In the genomic region with DNA sequence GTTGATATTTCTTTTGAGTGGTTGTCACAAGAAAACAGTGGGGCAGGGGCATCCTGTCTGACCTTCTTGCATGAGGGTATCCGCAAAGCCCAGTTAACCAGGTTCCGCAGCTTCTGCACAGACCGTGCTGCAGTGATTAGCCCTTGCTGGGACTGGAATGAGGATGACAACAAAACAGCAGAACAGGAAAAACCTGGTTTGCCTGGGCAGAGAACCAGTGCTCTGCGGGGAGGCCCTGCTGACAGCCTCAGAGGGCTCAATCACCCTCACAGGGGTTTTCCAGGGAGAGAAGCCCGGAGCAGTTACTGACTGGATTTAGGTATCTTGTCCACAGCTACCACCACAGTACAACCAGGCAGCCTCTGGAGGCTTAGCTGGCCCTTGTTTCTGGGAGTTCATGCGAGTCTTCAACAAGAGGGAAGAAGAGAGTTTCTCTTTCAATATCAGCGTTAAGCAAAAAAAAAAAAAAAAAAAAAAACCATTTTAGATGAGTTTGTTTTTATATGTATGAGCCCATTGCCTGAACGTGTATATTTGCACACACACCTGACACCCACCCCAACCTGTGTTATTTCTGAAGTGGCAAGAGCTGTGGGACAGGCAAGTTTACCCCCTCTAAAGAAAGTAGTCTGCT, we compare ENCODE assay signal across 9 mouse cellular contexts. TPM values are rescaled to one million over a fixed set of nuclear protein-coding genes. Genes with fewer than 3 reads are reported as not detected.
A peak's percentile ranks its signal among the peaks of the same experiment; 100 is the strongest.
DNase-seq lines count a peak whose midpoint lies in the region; ATAC-seq and TF ChIP-seq lines count a peak whose summit lies in the region.
"Had no signal": no experiment of that assay in that cellular context is flagged by ENCODE, and none has a peak within 500 bp of the region (broad histone marks: within the 10 kb centered on the region; RNA-seq: fewer than 3 reads in every experiment).

No protein-coding gene starts in this region.

- no peak overlapping the region for H3K4me3 ChIP-seq in heart, embryonic 10.5 days
- H3K4me3 ChIP-seq in CH12.LX (replicated peaks in 1 of 3; ENCODE audit: low read depth in 2 of 3, low read length in 2 of 3, poor library complexity in 1 of 3): no peak overlapping the region
- no peak overlapping the region for H3K4me3 ChIP-seq in embryonic facial prominence, embryonic 11.5 days (ENCODE audit: low read depth, low read length)
- no peak overlapping the region for H3K4me3 ChIP-seq in lung, postnatal 0 days (ENCODE audit: low read depth, low read length)
- no peak overlapping the region for H3K4me3 ChIP-seq in hindbrain, embryonic 12.5 days
- H3K4me3 ChIP-seq: megakaryocyte, embryonic 14.5 days had no signal

- TF ChIP-seq RAD21 in CH12.LX (IDR thresholded peaks at IDR 0.05; ENCODE audit: low read depth, low read length): no peak; the same call in 1 of the 2 replicates

- no peak for ATAC-seq in embryonic facial prominence, embryonic 11.5 days (replicated peaks; ENCODE audit: insufficient number of reproducible peaks, low FRiP score, low TSS enrichment, low read depth)
- ATAC-seq in lung, postnatal 0 days: peak; percentile 53
- no peak for ATAC-seq in hindbrain, embryonic 12.5 days (ENCODE audit: low FRiP score)

- no peaks in the 10 kb centered on the region for H3K27me3 ChIP-seq in heart, embryonic 10.5 days (ENCODE audit: insufficient read depth, poor library complexity, severe bottlenecking)
- no peaks in the 10 kb centered on the region for H3K27me3 ChIP-seq in CH12.LX (replicated peaks)
- H3K27me3 ChIP-seq in embryonic facial prominence, embryonic 11.5 days (ENCODE audit: control insufficient read depth, insufficient read depth, low read length): no peaks in the 10 kb centered on the region
- H3K27me3 ChIP-seq in lung, postnatal 0 days (replicated peaks; ENCODE audit: insufficient read depth, low read length): no peaks in the 10 kb centered on the region
- H3K27me3 ChIP-seq in hindbrain, embryonic 12.5 days: no peaks in the 10 kb centered on the region

- H3K79me2 ChIP-seq in CH12.LX (replicated peaks; ENCODE audit: control insufficient read depth, extremely low read depth, insufficient read depth, poor library complexity, severe bottlenecking): no peaks in the 10 kb centered on the region

- peak overlapping the region; percentile 66 for H3K9ac ChIP-seq in CH12.LX (ENCODE audit: insufficient read depth, low read depth)
- H3K9ac ChIP-seq in embryonic facial prominence, embryonic 11.5 days (replicated peaks; ENCODE audit: low read length): no peak overlapping the region
- no peak overlapping the region for H3K9ac ChIP-seq in lung, postnatal 0 days (replicated peaks; ENCODE audit: low read depth)
- H3K9ac ChIP-seq in hindbrain, embryonic 12.5 days: no peak overlapping the region

- peaks cover 28% of the 10 kb centered on the region for H3K4me1 ChIP-seq in heart, embryonic 10.5 days
- peaks cover 50 to 93% of the 10 kb centered on the region in 2 experiments for H3K4me1 ChIP-seq in CH12.LX (ENCODE audit: control insufficient read depth in 1 of 2, insufficient read depth in 2 of 2)
- peaks cover 5% of the 10 kb centered on the region for H3K4me1 ChIP-seq in embryonic facial prominence, embryonic 11.5 days (ENCODE audit: control insufficient read depth, insufficient read depth, low read length)
- H3K4me1 ChIP-seq in lung, postnatal 0 days (ENCODE audit: insufficient read depth, low read depth, low read length): peaks cover 6% of the 10 kb centered on the region; the same call in 1 of the 2 replicates
- peaks cover 11% of the 10 kb centered on the region for H3K4me1 ChIP-seq in hindbrain, embryonic 12.5 days

- 42% methylated on average over 8 of the region's 8 CpGs for WGBS in heart, embryonic 10.5 days
- WGBS in embryonic facial prominence, embryonic 11.5 days: 33% methylated on average over 8 of the region's 8 CpGs
- WGBS in lung, postnatal 0 days: 32% methylated on average over 8 of the region's 8 CpGs
- 39% methylated on average over 8 of the region's 8 CpGs for WGBS in hindbrain, embryonic 12.5 days

- TF ChIP-seq CTCF in CH12.LX (conservative IDR thresholded peaks at IDR 0.05 in 1 of 2, IDR thresholded peaks at IDR 0.05 in 1 of 2; ENCODE audit: low read depth in 2 of 2, low read length in 2 of 2): no peak
- TF ChIP-seq CTCF in lung, postnatal 0 days (IDR thresholded peaks at IDR 0.05): no peak

- no peak for DNase-seq in heart, embryonic 10.5 days (ENCODE audit: low spot score)
- DNase-seq in heart, adult 8-10 months (ENCODE audit: low spot score): no peak
- DNase-seq in CH12.LX (ENCODE audit: extremely low read depth): no peak
- DNase-seq in embryonic facial prominence, embryonic 11.5 days (ENCODE audit: low spot score): peak; percentile 56
- DNase-seq in lung, postnatal 0 days (ENCODE audit: low spot score): peak; percentile 60
- DNase-seq in gastrocnemius, adult 18-20 months (ENCODE audit: low spot score): no peak
- DNase-seq in testis, postnatal 10 days (ENCODE audit: low spot score): no peak

- H3K27ac ChIP-seq in heart, embryonic 10.5 days: 0 out of 2 replicates have a peak overlapping the region, but pooled peaks have one; percentile 12
- peak overlapping the region; percentile 96 for H3K27ac ChIP-seq in CH12.LX (ENCODE audit: insufficient read depth, low read depth)
- no peak overlapping the region for H3K27ac ChIP-seq in embryonic facial prominence, embryonic 11.5 days (replicated peaks; ENCODE audit: low read depth, low read length)
- no peak overlapping the region; the same call in 1 of the 2 replicates for H3K27ac ChIP-seq in lung, postnatal 0 days (ENCODE audit: low read length)
- H3K27ac ChIP-seq in hindbrain, embryonic 12.5 days: no peak overlapping the region

- peak overlapping the region; percentile 52 for H3K4me2 ChIP-seq in CH12.LX (ENCODE audit: insufficient read depth, low read depth, poor library complexity, severe bottlenecking)
- H3K4me2 ChIP-seq in embryonic facial prominence, embryonic 11.5 days (ENCODE audit: low read depth, low read length): no peak overlapping the region
- no peak overlapping the region; the same call in 1 of the 2 replicates for H3K4me2 ChIP-seq in lung, postnatal 0 days (replicated peaks; ENCODE audit: low read depth, low read length)
- no peak overlapping the region for H3K4me2 ChIP-seq in hindbrain, embryonic 12.5 days (replicated peaks)

- in situ Hi-C loops in CH12.LX (cut with MboI; ENCODE audit: low pct_ligation_motif_present, low pct_unique_long_range_greater_than_20kb, low sequenced_read_pairs): no loop called here

- no peaks in the 10 kb centered on the region for H3K36me3 ChIP-seq in heart, embryonic 10.5 days
- no peaks in the 10 kb centered on the region for H3K36me3 ChIP-seq in CH12.LX (replicated peaks in 1 of 2; ENCODE audit: control insufficient read depth in 1 of 2, insufficient read depth in 1 of 2, low read length in 1 of 2)
- no peaks in the 10 kb centered on the region for H3K36me3 ChIP-seq in embryonic facial prominence, embryonic 11.5 days (replicated peaks; ENCODE audit: control insufficient read depth, insufficient read depth, low read depth, low read length)
- no peaks in the 10 kb centered on the region for H3K36me3 ChIP-seq in lung, postnatal 0 days (ENCODE audit: insufficient read depth, low read length)
- no peaks in the 10 kb centered on the region for H3K36me3 ChIP-seq in hindbrain, embryonic 12.5 days

- TF ChIP-seq EP300 in CH12.LX (IDR thresholded peaks at IDR 0.05; ENCODE audit: low read length): 0 out of 2 replicates have a peak, but pooled peaks have one; percentile 22
- TF ChIP-seq EP300 in lung, postnatal 0 days (IDR thresholded peaks at IDR 0.05): no peak

- TF ChIP-seq POLR2A in CH12.LX (IDR thresholded peaks at IDR 0.05; ENCODE audit: low read depth, low read length): no peak

- H3K9me3 ChIP-seq in heart, embryonic 10.5 days: no peaks in the 10 kb centered on the region
- no peaks in the 10 kb centered on the region for H3K9me3 ChIP-seq in CH12.LX (replicated peaks; ENCODE audit: low read length)
- H3K9me3 ChIP-seq in embryonic facial prominence, embryonic 11.5 days (replicated peaks; ENCODE audit: control insufficient read depth, low read length): no peaks in the 10 kb centered on the region
- H3K9me3 ChIP-seq in lung, postnatal 0 days (ENCODE audit: low read length): no peaks in the 10 kb centered on the region
- H3K9me3 ChIP-seq in hindbrain, embryonic 12.5 days (replicated peaks): no peaks in the 10 kb centered on the region

- dilution Hi-C loops in CH12.LX (cut with MboI; ENCODE audit: extremely low pct_ligation_motif_present, extremely low pct_unique_long_range_greater_than_20kb, low sequenced_read_pairs): no loop called here

TF ChIP-seq in CH12.LX, 34 proteins besides CTCF, POLR2A, EP300 and RAD21 (continues in another document):
- TF ChIP-seq TBP (conservative IDR thresholded peaks at IDR 0.05; ENCODE audit: low read depth, low read length) (0 out of 2 replicates have a peak, but pooled peaks have one; percentile 36), USF2 (conservative IDR thresholded peaks at IDR 0.05; ENCODE audit: low read depth, low read length) (no peak), KAT2A (IDR thresholded peaks at IDR 0.05; ENCODE audit: insufficient replicate concordance, low read length) (no peak), CHD1 (IDR thresholded peaks at IDR 0.05; ENCODE audit: low read depth, low read length) (no peak; the same call in 1 of the 2 replicates), JUND (conservative IDR thresholded peaks at IDR 0.05; ENCODE audit: low read depth, low read length) (no peak), MAZ (IDR thresholded peaks at IDR 0.05; ENCODE audit: low read depth, low read length) (no peak)

RNA-seq across cellular contexts. Expression of gene Psma6, which starts 49.9 kb away (rescaled TPM):
- polyA plus RNA-seq in heart, embryonic 10.5 days (2016; fragmentation: Nextera tagmentation; extraction: Ambion mirVana): 365 and 409 TPM in 2 replicates
- 100 to 1,000 TPM; 149 to 159 (median 156) TPM for total RNA-seq in heart, adult 8-10 months (2022)
- total RNA-seq in CH12.LX (2012; rRNA removed) (271 and 319 TPM in 2 replicates), CH12.LX (2014; rRNA removed) (585 and 610 TPM in 2 replicates)
- polyA plus RNA-seq in CH12.LX (2012; ENCODE audit: insufficient read length, low read depth): 307 and 352 TPM in 2 replicates
- polyA plus RNA-seq in embryonic facial prominence, embryonic 11.5 days (2014; fragmentation: Nextera tagmentation; extraction: Ambion mirVana): 523 and 533 TPM in 2 replicates
- polyA plus RNA-seq in lung, postnatal 0 days (2015; fragmentation: Nextera tagmentation; extraction: Ambion mirVana): 281 and 292 TPM in 2 replicates
- 382 and 419 TPM in 2 replicates for polyA plus RNA-seq in hindbrain, embryonic 12.5 days (2016; fragmentation: Nextera tagmentation; extraction: Ambion mirVana)
- total RNA-seq in gastrocnemius, adult 18-20 months (2021): 100 to 1,000 TPM; 162 TPM

RNA-seq across cellular contexts. Expression of gene Nfkbia, which starts 58.5 kb away (rescaled TPM):
- polyA plus RNA-seq in heart, embryonic 10.5 days (2016; fragmentation: Nextera tagmentation; extraction: Ambion mirVana): 36.8 and 44.2 TPM in 2 replicates
- 10 to 100 TPM; 27.4 to 65.8 (median 39.3) TPM for total RNA-seq in heart, adult 8-10 months (2022)
- total RNA-seq in CH12.LX (2012; rRNA removed): 465 and 702 TPM in 2 replicates
- total RNA-seq in CH12.LX (2014; rRNA removed): 138 and 178 TPM in 2 replicates
- polyA plus RNA-seq in CH12.LX (2012; ENCODE audit: insufficient read length, low read depth): 115 and 143 TPM in 2 replicates
- polyA plus RNA-seq in embryonic facial prominence, embryonic 11.5 days (2014; fragmentation: Nextera tagmentation; extraction: Ambion mirVana): 56.9 and 60.7 TPM in 2 replicates
- polyA plus RNA-seq in lung, postnatal 0 days (2015; fragmentation: Nextera tagmentation; extraction: Ambion mirVana): 184 and 297 TPM in 2 replicates
- polyA plus RNA-seq in hindbrain, embryonic 12.5 days (2016; fragmentation: Nextera tagmentation; extraction: Ambion mirVana): 42.8 and 49.1 TPM in 2 replicates
- total RNA-seq in gastrocnemius, adult 18-20 months (2021): 10 to 100 TPM; 19.0 to 63.6 TPM

Comparison
In these comparisons a context has a peak if more than half of its experiments do, and no peak if none do; other contexts are left out.
1. DNase-seq: peak in embryonic facial prominence, embryonic 11.5 days (single experiment) and lung, postnatal 0 days (single experiment); none in heart, embryonic 10.5 days (single experiment), heart, adult 8-10 months (single experiment), CH12.LX (single experiment), gastrocnemius, adult 18-20 months (single experiment) and testis, postnatal 10 days (single experiment).
2. H3K27ac ChIP-seq: peak in heart, embryonic 10.5 days (single experiment) and CH12.LX (single experiment); none in embryonic facial prominence, embryonic 11.5 days (single experiment), lung, postnatal 0 days (single experiment) and hindbrain, embryonic 12.5 days (single experiment).